Mouse (Mus musculus) ES-Bruce4 (cell line): ENCODE results near the gene Sgtb. TPM values are rescaled to one million over a fixed set of nuclear protein-coding genes. Genes with fewer than 3 reads are reported as not detected.

Experiments used
- H3K27ac ChIP-seq: 2 replicates; pipeline ENCODE4 v1.5.1; 2012; ENCODE audit warnings: low read length, inconsistent platforms; ENCODE audit not compliant: insufficient read depth
- H3K27me3 ChIP-seq: 2 replicates; pipeline ENCODE4 v1.6.1; 2012; ENCODE audit warnings: mild to moderate bottlenecking, low read length, inconsistent platforms; ENCODE audit not compliant: control insufficient read depth, poor library complexity, insufficient read depth, severe bottlenecking
- H3K36me3 ChIP-seq: 2 replicates; pipeline ENCODE4 v1.6.1; 2012; ENCODE audit warnings: inconsistent platforms, mild to moderate bottlenecking, low read length, moderate library complexity; ENCODE audit not compliant: control insufficient read depth, poor library complexity, insufficient read depth, severe bottlenecking
- H3K4me1 ChIP-seq: one replicate; pipeline ENCODE4 v1.8.1; 2011; ENCODE audit warnings: low read length; ENCODE audit not compliant: control insufficient read depth, insufficient read depth
- H3K4me3 ChIP-seq: 2 replicates; pipeline ENCODE4 v1.5.1; 2011; ENCODE audit warnings: low read depth, mild to moderate bottlenecking, low read length
- H3K9ac ChIP-seq: 2 replicates; pipeline ENCODE4 v1.6.1; 2012; ENCODE audit warnings: low read depth, mild to moderate bottlenecking, inconsistent platforms; ENCODE audit not compliant: poor library complexity, severe bottlenecking
- H3K9me3 ChIP-seq: replicated peaks from 2 replicates; pipeline ENCODE4 v1.6.1; 2012; ENCODE audit warnings: mild to moderate bottlenecking, low read length, inconsistent platforms; ENCODE audit not compliant: control insufficient read depth, poor library complexity, insufficient read depth, severe bottlenecking
- CTCF ChIP-seq: IDR thresholded peaks from one replicate; pipeline ENCODE4 v1.8.1; 2011; ENCODE audit warnings: low read depth, low read length
- EP300 ChIP-seq: IDR thresholded peaks from 2 replicates; pipeline ENCODE4 v1.6.1; 2011; ENCODE audit warnings: low read depth, low read length; ENCODE audit not compliant: insufficient read depth
- POLR2A ChIP-seq: IDR thresholded peaks from one replicate; pipeline ENCODE4 v1.8.1; 2011; ENCODE audit warnings: low read length; ENCODE audit not compliant: insufficient read depth
- polyA plus RNA-seq: library from polyadenylated mRNA; stranded (reverse); fragments of >200 nt; gene quantifications from 2 replicates; pipeline ENCODE4 v1.2.4, GENCODE M21; 2011; ENCODE audit warnings: low read depth; ENCODE audit not compliant: missing spikeins, insufficient read depth, insufficient read length

Gene Sgtb
- polyA plus RNA-seq, 1 experiment: 8.0 TPM

DNA sequence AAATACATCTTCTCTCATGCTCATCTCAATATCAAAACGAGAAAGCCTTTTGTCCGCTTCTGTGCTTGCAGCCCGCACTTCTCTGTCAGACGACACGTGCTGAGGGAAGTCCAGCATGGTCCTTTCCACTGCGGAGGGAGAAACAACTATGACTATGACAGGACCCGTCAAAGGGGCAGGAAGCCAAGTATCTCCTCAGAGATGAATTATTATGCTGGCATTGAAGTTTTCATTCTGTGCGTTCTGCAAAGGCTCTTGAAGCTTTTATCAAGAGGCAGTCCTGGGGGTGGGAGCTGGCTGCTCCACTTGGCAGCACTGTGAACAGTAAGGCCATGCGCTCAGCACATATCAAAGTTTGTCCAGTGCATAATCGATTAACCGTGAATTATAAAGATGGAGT, 40.3 kb upstream of the Sgtb start:
- Histone ChIP-seq H3K27me3 (no peaks in the 10 kb centered on the region), H3K27ac (no peak overlapping the region), H3K36me3 (peaks cover 9% of the 10 kb centered on the region; the same call in 1 of the 2 replicates), H3K4me3 (no peak overlapping the region), H3K4me1 (no peaks in the 10 kb centered on the region), H3K9me3 (no peaks in the 10 kb centered on the region), H3K9ac (no peak overlapping the region)
- TF ChIP-seq EP300 (no peak), CTCF (no peak), POLR2A (no peak)

DNA sequence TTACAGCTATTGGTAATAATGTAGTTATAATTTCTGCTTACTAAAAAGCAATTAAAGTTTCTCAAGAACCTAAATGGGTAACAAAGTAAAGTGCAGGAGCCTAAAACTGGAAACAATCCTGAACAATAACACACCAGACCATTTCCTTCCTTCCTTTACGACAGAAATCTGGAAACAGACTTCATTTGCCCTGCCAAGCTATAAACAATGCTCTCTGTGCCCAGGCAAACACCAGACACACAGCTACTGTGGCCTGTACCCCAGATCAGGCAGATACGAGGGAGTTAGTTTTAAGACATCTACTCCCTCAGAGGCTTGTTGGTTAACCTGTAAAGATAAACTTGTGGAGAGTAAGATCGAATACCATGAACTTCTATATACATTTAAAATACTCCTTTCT, 38.8 kb upstream of the Sgtb start:
- Histone ChIP-seq H3K27me3 (no peaks in the 10 kb centered on the region), H3K4me1 (no peaks in the 10 kb centered on the region), H3K9me3 (no peaks in the 10 kb centered on the region), H3K27ac (no peak overlapping the region), H3K36me3 (peaks cover 9% of the 10 kb centered on the region; the same call in 1 of the 2 replicates), H3K4me3 (no peak overlapping the region), H3K9ac (no peak overlapping the region)
- TF ChIP-seq CTCF: no peak
- no peak for TF ChIP-seq POLR2A
- TF ChIP-seq EP300: no peak

DNA sequence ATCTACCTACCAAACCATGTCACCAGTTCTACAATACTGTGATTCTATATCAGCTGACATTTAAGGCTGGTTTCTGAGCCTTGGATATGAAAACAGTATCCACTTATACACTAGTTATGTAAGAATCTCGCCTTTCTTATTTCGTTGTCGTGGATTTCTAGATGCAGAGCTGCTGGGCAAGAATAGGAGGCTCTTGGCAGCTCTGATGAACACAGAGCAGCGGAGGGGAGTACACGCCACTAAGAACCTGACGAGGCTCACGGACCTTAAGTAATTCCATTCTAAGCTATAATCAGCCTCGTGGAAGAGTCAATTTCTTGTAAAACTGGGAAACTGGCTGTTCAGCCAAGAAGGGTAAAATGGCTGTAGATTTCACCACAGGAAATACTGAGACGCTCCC, 37.2 kb upstream of the Sgtb start:
- H3K36me3 ChIP-seq: peaks cover 9% of the 10 kb centered on the region; the same call in 1 of the 2 replicates
- no peak overlapping the region for H3K4me3 ChIP-seq
- no peaks in the 10 kb centered on the region for H3K27me3 ChIP-seq
- H3K4me1 ChIP-seq: no peaks in the 10 kb centered on the region
- H3K27ac ChIP-seq: no peak overlapping the region
- no peak overlapping the region for H3K9ac ChIP-seq
- TF ChIP-seq CTCF (no peak), EP300 (no peak), POLR2A (no peak)
- no peaks in the 10 kb centered on the region for H3K9me3 ChIP-seq

DNA sequence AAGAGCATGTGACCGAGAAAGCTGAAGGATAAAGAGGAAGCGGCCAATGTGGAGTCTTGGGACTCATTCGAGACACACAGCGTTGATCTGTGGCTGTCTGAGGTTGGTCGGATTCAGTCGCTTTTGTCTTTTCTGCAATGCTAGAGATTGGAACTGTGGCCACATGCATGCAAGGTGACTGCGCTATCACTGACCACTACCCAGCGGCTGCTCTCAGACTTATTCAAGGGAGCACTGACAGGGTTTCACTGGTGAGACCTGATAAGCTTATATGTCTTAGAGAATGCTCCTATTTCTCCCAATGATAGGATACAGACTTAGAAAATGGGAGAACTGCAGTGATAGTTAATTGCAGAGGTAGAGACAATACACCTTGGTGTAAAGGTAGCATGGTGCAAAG, 35.3 kb upstream of the Sgtb start:
- no peak for TF ChIP-seq POLR2A
- TF ChIP-seq EP300: no peak
- no peak for TF ChIP-seq CTCF
- H3K4me1 ChIP-seq: no peaks in the 10 kb centered on the region
- H3K9ac ChIP-seq: no peak overlapping the region
- H3K27ac ChIP-seq: no peak overlapping the region
- H3K9me3 ChIP-seq: no peaks in the 10 kb centered on the region
- H3K4me3 ChIP-seq: no peak overlapping the region
- no peaks in the 10 kb centered on the region for H3K27me3 ChIP-seq
- H3K36me3 ChIP-seq: peaks cover 9% of the 10 kb centered on the region; the same call in 1 of the 2 replicates

DNA sequence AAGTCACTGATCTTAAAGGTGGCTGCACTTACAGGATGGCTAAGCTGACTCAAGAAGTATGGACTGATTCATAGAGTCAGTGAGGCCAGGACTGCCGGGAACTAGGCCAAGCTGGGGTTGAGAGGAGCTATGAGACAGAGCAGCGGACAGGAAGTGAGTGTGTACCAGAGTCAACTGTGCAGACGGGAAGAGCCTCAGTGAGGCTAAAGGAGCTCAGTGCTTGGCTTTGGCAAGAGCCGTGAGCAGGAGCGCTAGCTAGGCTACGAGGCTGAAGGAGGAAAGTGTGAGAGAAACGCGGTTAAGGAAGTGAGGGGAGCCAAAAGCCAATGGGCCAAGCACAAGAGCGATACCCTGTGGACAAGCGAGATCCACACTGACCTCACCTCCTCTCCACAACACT, 34.8 kb upstream of the Sgtb start:
- Histone ChIP-seq H3K4me3 (no peak overlapping the region), H3K9me3 (no peaks in the 10 kb centered on the region), H3K27me3 (no peaks in the 10 kb centered on the region), H3K27ac (no peak overlapping the region), H3K9ac (no peak overlapping the region), H3K36me3 (peaks cover 9% of the 10 kb centered on the region; the same call in 1 of the 2 replicates), H3K4me1 (no peaks in the 10 kb centered on the region)
- TF ChIP-seq CTCF: no peak
- no peak for TF ChIP-seq POLR2A
- no peak for TF ChIP-seq EP300

DNA sequence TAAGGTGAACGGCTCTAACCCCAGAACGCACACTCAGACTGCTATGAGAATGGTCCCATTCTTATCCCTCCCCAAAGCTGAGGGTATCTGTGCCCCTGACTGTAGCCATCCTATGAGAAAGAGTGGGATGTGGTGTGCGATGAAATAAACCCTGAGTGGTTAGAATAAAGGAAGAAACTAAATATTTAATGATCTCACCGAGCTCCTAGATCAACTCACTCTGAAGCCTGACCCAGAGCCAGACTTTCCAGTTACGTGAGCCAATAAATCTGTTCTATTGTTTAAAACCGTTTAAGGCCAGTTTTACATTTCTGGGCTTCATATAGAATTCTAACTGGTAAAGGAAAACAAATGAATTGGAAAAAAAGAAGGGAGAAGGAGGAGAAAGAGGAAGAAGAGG, 32.5 kb upstream of the Sgtb start:
- no peak overlapping the region for H3K9ac ChIP-seq
- TF ChIP-seq CTCF (no peak), EP300 (no peak), POLR2A (no peak)
- peaks cover 6% of the 10 kb centered on the region; the same call in 1 of the 2 replicates for H3K36me3 ChIP-seq
- no peaks in the 10 kb centered on the region for H3K9me3 ChIP-seq
- H3K4me1 ChIP-seq: no peaks in the 10 kb centered on the region
- H3K4me3 ChIP-seq: no peak overlapping the region
- no peak overlapping the region for H3K27ac ChIP-seq
- no peaks in the 10 kb centered on the region for H3K27me3 ChIP-seq
